Mouse (Mus musculus): ENCODE data around the gene Etfa. TPM values are rescaled to one million over a fixed set of nuclear protein-coding genes. Genes with fewer than 3 reads are reported as not detected.

Gene Etfa
- 331 and 336 TPM in 2 replicates for polyA plus RNA-seq (2015; fragmentation: Nextera tagmentation; extraction: Ambion mirVana)

DNA sequence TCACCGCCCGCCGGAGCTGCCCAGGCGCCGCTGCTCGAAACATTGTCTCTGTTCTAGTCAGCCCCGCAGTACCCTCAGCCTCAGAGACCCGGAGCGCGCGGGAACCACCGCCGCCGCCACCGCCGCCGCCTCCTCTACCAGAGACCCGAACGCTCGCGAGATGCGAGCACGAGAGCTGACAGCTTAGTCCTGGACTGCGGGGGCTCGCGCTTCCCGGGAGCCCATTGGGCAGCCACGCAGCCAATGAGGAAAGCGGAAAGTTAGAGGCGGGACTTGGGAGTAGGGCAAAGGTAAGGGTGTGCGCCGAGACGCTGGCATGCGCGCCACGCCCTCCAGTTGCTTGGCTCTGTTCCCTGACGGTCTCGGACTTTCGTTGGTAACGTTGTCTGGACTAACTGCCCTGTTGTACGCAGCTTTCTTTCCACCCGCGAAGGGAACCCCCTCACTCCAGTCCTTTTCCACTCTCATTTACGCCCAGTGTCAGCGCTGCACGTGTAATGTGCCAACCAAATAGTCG is at the start of gene Etfa:
Etfa (minus strand) TSS at position 217 of the 517 bp plus-strand sequence.
- H3K36me3 ChIP-seq (ENCODE audit: control insufficient read depth, insufficient read depth) = no peaks in the 10 kb centered on the region
- H3K27ac ChIP-seq (ENCODE audit: low read depth, low read length) = peak within 1 kb of the TSS; percentile 86
- peak; percentile 99 for ATAC-seq
- H3K9ac ChIP-seq (ENCODE audit: low read depth, low read length) = peak within 1 kb of the TSS; percentile 85
- peak within 1 kb of the TSS; percentile 85 for H3K4me3 ChIP-seq (ENCODE audit: low read depth, low read length)
- H3K4me2 ChIP-seq (replicated peaks; ENCODE audit: low read depth) = peak within 1 kb of the TSS; percentile 86
- H3K27me3 ChIP-seq (replicated peaks; ENCODE audit: control insufficient read depth, insufficient read depth, low read length) = no peaks in the 10 kb centered on the region; the same call in 1 of the 2 replicates
- no peaks in the 10 kb centered on the region for H3K9me3 ChIP-seq (ENCODE audit: control insufficient read depth)
- no peaks in the 10 kb centered on the region; the same call in 1 of the 2 replicates for H3K4me1 ChIP-seq (replicated peaks; ENCODE audit: control insufficient read depth, insufficient read depth, low read length)
- under 1% methylated on average over 44 of the region's 47 CpGs for WGBS
- TF ChIP-seq CTCF (IDR thresholded peaks at IDR 0.05; ENCODE audit: low read depth) = no peak

GRCm38 (mm10) chr9:55560960-55561359 is 48.9 kb upstream of the Etfa start:
- no peaks in the 10 kb centered on the region for H3K9me3 ChIP-seq (ENCODE audit: control insufficient read depth)
- no peak overlapping the region for H3K9ac ChIP-seq (ENCODE audit: low read depth, low read length)
- no peak overlapping the region for H3K27ac ChIP-seq (ENCODE audit: low read depth, low read length)
- no peaks in the 10 kb centered on the region for H3K36me3 ChIP-seq (ENCODE audit: control insufficient read depth, insufficient read depth)
- H3K4me2 ChIP-seq (replicated peaks; ENCODE audit: low read depth) = no peak overlapping the region
- no peak for TF ChIP-seq CTCF (IDR thresholded peaks at IDR 0.05; ENCODE audit: low read depth)
- WGBS = 100% methylated on average over 1 of the region's 1 CpGs
- ATAC-seq = no peak
- H3K4me3 ChIP-seq (ENCODE audit: low read depth, low read length) = no peak overlapping the region
- no peaks in the 10 kb centered on the region for H3K27me3 ChIP-seq (replicated peaks; ENCODE audit: control insufficient read depth, insufficient read depth, low read length)
- H3K4me1 ChIP-seq (replicated peaks; ENCODE audit: control insufficient read depth, insufficient read depth, low read length) = no peaks in the 10 kb centered on the region

DNA sequence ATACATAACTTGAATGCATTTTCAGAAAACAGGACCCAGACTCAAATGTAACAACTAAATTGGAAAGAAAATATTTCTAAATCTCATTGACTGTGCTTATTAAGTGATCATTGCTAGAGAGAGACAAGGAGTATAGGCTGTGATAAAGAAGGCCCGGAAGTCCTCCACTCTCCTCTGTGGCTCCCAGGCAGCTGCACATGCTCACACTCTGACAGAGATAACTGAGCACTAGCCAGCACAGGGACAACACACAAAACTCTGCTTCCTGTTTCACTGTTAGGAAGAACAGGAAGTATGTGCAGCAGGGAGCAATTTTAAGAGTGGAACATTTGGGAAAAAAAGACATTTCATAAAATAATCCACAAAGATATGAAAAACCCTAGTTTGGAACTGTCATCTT is 42.9 kb upstream of the Etfa start:
- H3K36me3 ChIP-seq (ENCODE audit: control insufficient read depth, insufficient read depth) = no peaks in the 10 kb centered on the region
- H3K27ac ChIP-seq (ENCODE audit: low read depth, low read length) = no peak overlapping the region
- ATAC-seq = no peak
- no peak overlapping the region for H3K9ac ChIP-seq (ENCODE audit: low read depth, low read length)
- 40% methylated on average over 1 of the region's 1 CpGs for WGBS
- H3K4me3 ChIP-seq (ENCODE audit: low read depth, low read length) = no peak overlapping the region
- TF ChIP-seq CTCF (IDR thresholded peaks at IDR 0.05; ENCODE audit: low read depth) = no peak
- H3K4me2 ChIP-seq (replicated peaks; ENCODE audit: low read depth) = no peak overlapping the region
- H3K4me1 ChIP-seq (replicated peaks; ENCODE audit: control insufficient read depth, insufficient read depth, low read length) = no peaks in the 10 kb centered on the region
- H3K27me3 ChIP-seq (replicated peaks; ENCODE audit: control insufficient read depth, insufficient read depth, low read length) = no peaks in the 10 kb centered on the region
- no peaks in the 10 kb centered on the region for H3K9me3 ChIP-seq (ENCODE audit: control insufficient read depth)

DNA sequence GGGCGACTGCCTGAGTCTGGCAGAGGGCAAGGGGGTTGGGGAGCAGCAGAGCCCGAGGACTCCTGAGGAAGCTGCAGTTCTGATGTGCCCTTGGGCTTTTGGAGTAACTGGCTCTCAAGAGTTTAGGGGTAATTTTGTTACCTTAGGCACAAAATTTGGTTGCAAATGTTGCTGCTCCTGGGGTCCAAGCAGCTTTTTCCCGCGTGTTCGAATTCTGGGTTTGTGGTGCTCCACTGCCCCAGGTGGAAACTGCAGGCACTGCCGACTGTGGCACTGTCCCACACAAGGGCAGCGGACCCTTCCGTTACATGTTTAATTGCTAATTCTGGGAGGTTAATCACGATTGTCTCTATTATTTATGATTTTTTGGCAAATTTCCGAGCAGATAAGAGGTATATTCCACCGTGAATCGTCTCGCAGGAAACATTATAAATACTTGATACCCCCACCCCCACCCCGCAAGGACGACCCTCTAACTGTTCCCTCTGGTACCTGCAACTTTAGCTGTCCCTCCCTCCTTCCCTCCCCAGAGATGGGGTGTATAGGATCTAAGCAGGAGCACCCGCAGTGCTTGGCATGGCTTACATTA is 37.4 kb upstream of the Etfa start:
- no peak overlapping the region for H3K9ac ChIP-seq (ENCODE audit: low read depth, low read length)
- H3K36me3 ChIP-seq (ENCODE audit: control insufficient read depth, insufficient read depth) = no peaks in the 10 kb centered on the region
- peak overlapping the region; percentile 43; the same call in 1 of the 2 replicates for H3K4me2 ChIP-seq (replicated peaks; ENCODE audit: low read depth)
- H3K4me1 ChIP-seq (replicated peaks; ENCODE audit: control insufficient read depth, insufficient read depth, low read length) = 0 out of 2 replicates have a peak, but pooled peaks cover 2% of the 10 kb centered on the region
- H3K9me3 ChIP-seq (ENCODE audit: control insufficient read depth) = no peaks in the 10 kb centered on the region
- ATAC-seq = no peak
- H3K4me3 ChIP-seq (ENCODE audit: low read depth, low read length) = peak overlapping the region; percentile 5; the same call in 1 of the 2 replicates
- peak; percentile 61 for TF ChIP-seq CTCF (IDR thresholded peaks at IDR 0.05; ENCODE audit: low read depth)
- WGBS = 21% methylated on average over 16 of the region's 16 CpGs
- H3K27me3 ChIP-seq (replicated peaks; ENCODE audit: control insufficient read depth, insufficient read depth, low read length) = peaks cover 48% of the 10 kb centered on the region
- H3K27ac ChIP-seq (ENCODE audit: low read depth, low read length) = no peak overlapping the region

DNA sequence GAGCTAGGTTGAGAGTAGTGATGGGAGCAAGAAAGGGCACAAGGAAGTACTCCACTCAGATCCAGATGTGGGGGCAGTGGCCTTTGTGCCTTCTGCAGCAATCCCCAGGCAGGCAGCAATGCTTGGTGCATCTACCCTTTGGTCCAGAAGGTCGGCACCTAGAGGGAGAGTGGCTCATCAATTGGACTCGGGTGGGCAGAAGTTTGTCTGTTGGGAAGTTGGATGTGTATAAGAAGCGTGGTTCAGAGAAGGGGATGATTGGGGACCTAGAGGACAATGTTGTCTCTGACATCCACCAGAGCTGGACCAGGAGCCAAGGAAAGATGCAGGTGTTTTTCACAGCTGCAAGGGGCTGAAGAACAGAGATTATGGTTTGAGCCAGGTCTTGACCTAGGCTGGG is 36.8 kb upstream of the Etfa start:
- Histone ChIP-seq H3K4me1 (replicated peaks; ENCODE audit: control insufficient read depth, insufficient read depth, low read length) (0 out of 2 replicates have a peak, but pooled peaks cover 2% of the 10 kb centered on the region), H3K27ac (ENCODE audit: low read depth, low read length) (no peak overlapping the region), H3K4me2 (replicated peaks; ENCODE audit: low read depth) (0 out of 2 replicates have a peak overlapping the region, but pooled peaks have one; percentile 43), H3K27me3 (replicated peaks; ENCODE audit: control insufficient read depth, insufficient read depth, low read length) (peaks cover 53% of the 10 kb centered on the region), H3K4me3 (ENCODE audit: low read depth, low read length) (no peak overlapping the region), H3K36me3 (ENCODE audit: control insufficient read depth, insufficient read depth) (no peaks in the 10 kb centered on the region), H3K9me3 (ENCODE audit: control insufficient read depth) (no peaks in the 10 kb centered on the region), H3K9ac (ENCODE audit: low read depth, low read length) (no peak overlapping the region)
- 53% methylated on average over 3 of the region's 3 CpGs for WGBS
- no peak for TF ChIP-seq CTCF (IDR thresholded peaks at IDR 0.05; ENCODE audit: low read depth)
- ATAC-seq = no peak

DNA sequence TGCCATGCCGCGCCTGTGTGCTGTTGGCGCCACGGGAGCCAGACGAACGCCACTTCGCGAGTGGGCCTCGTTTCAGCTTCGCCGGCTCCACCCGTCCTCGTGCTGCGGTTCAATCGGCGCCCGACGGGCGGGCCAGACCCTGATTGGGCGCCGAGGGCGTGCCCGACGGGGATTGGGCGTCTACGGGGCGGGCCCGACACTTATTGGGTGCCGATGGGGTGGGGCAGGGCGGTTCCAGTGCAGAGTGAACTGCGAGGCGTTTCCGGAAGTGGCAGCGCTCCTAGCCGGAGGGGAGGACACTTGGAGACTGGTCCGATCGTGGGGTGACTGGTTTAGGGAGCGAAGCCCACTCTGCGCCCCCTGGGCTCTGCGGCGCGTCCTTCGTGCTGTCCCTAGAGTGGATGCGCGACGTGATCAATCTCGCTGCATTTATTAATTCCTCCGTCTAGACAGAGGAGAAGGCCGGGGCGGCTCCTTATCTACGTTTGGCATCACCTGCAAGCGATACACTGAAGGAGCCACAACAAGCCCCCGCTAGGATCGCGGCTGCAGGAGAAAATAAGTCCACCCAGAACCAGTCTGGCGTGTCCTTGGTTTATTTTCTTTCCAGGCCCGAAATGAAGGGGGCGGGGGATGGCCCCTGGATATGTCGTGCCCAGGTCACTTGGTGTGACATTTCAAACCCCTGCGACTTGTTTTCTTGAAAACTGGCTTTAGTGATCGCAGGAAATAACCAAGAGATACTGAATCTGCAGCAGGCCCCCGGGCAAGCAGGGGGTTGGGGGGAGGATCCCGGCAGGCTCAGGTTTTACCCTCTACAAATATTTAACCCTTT is 34.4 kb upstream of the Etfa start:
- H3K4me2 ChIP-seq (replicated peaks; ENCODE audit: low read depth) = peak overlapping the region; percentile 60
- H3K9ac ChIP-seq (ENCODE audit: low read depth, low read length) = no peak overlapping the region
- no peak for TF ChIP-seq CTCF (IDR thresholded peaks at IDR 0.05; ENCODE audit: low read depth)
- H3K9me3 ChIP-seq (ENCODE audit: control insufficient read depth) = no peaks in the 10 kb centered on the region
- peaks cover 69% of the 10 kb centered on the region for H3K27me3 ChIP-seq (replicated peaks; ENCODE audit: control insufficient read depth, insufficient read depth, low read length)
- H3K4me3 ChIP-seq (ENCODE audit: low read depth, low read length) = peak overlapping the region; percentile 28
- WGBS = 17% methylated on average over 63 of the region's 63 CpGs
- no peak overlapping the region for H3K27ac ChIP-seq (ENCODE audit: low read depth, low read length)
- peaks cover 2% of the 10 kb centered on the region; the same call in 1 of the 2 replicates for H3K4me1 ChIP-seq (replicated peaks; ENCODE audit: control insufficient read depth, insufficient read depth, low read length)
- ATAC-seq = peak; percentile 55; the same call in 1 of the 2 replicates
- no peaks in the 10 kb centered on the region for H3K36me3 ChIP-seq (ENCODE audit: control insufficient read depth, insufficient read depth)

Measured in intestine, postnatal 0 days (tissue).